Mouse (Mus musculus): Measurements from ENCODE around the gene Spsb3. TPM values are rescaled to one million over a fixed set of nuclear protein-coding genes. Genes with fewer than 3 reads are reported as not detected.

Gene Spsb3
- polyA plus RNA-seq, 1 experiment = 10.5 TPM

- H3K27ac ChIP-seq (ENCODE audit: insufficient read depth, low read length) = 0 out of 2 replicates have a peak overlapping the region, but pooled peaks have one; percentile 33
- H3K4me3 ChIP-seq (ENCODE audit: low read depth, low read length) = peak overlapping the region; percentile 91
- H3K9me3 ChIP-seq (replicated peaks; ENCODE audit: control insufficient read depth, insufficient read depth, low read length, poor library complexity, severe bottlenecking) = no peaks in the 10 kb centered on the region
- no peaks in the 10 kb centered on the region for H3K27me3 ChIP-seq (ENCODE audit: control insufficient read depth, insufficient read depth, low read length, poor library complexity, severe bottlenecking)
- H3K9ac ChIP-seq (ENCODE audit: low read depth, poor library complexity, severe bottlenecking) = peak overlapping the region; percentile 9
- no peak for TF ChIP-seq EP300 (IDR thresholded peaks at IDR 0.05; ENCODE audit: insufficient read depth, low read depth, low read length)
- no peak for TF ChIP-seq CTCF (IDR thresholded peaks at IDR 0.05; ENCODE audit: low read depth, low read length)
- TF ChIP-seq POLR2A (IDR thresholded peaks at IDR 0.05; ENCODE audit: insufficient read depth, low read length) = no peak
- no peaks in the 10 kb centered on the region for H3K4me1 ChIP-seq (ENCODE audit: control insufficient read depth, insufficient read depth, low read length)
- H3K36me3 ChIP-seq (ENCODE audit: control insufficient read depth, insufficient read depth, low read length, poor library complexity, severe bottlenecking) = peaks cover 6% of the 10 kb centered on the region
Observed at GRCm38 (mm10) chr17:24937266-24937665, 50.8 kb downstream of the Spsb3 start.

Other genes starting within 250 kb of the Spsb3 start
- gene Slc9a3r2, start 236.3 kb upstream of the Spsb3 start, polyA plus RNA-seq (2011; ENCODE audit: insufficient read depth, insufficient read length, low read depth, missing spikeins) = 10.3 and 13.5 TPM in 2 replicates
- 1.6 TPM in 1 of 2 replicates, not detected in the other for gene Npw, start 228.2 kb upstream of the Spsb3 start, polyA plus RNA-seq (2011; ENCODE audit: insufficient read depth, insufficient read length, low read depth, missing spikeins)
- gene Zfp598, start 217.0 kb upstream of the Spsb3 start, polyA plus RNA-seq (2011; ENCODE audit: insufficient read depth, insufficient read length, low read depth, missing spikeins) = 39.0 and 42.1 TPM in 2 replicates
- 8.1 and 8.9 TPM in 2 replicates for gene Syngr3, start 196.7 kb upstream of the Spsb3 start, polyA plus RNA-seq (2011; ENCODE audit: insufficient read depth, insufficient read length, low read depth, missing spikeins)
- 79.6 and 84.0 TPM in 2 replicates for gene Gfer, start 190.5 kb upstream of the Spsb3 start, polyA plus RNA-seq (2011; ENCODE audit: insufficient read depth, insufficient read length, low read depth, missing spikeins)
- 1.2 and 2.3 TPM in 2 replicates for gene Noxo1, start 190.4 kb upstream of the Spsb3 start, polyA plus RNA-seq (2011; ENCODE audit: insufficient read depth, insufficient read length, low read depth, missing spikeins)
- gene Tbl3, start 179.0 kb upstream of the Spsb3 start, polyA plus RNA-seq (2011; ENCODE audit: insufficient read depth, insufficient read length, low read depth, missing spikeins) = 43.3 and 44.4 TPM in 2 replicates
- not detected in 2 replicates for gene Rnf151, start 168.6 kb upstream of the Spsb3 start, polyA plus RNA-seq (2011; ENCODE audit: insufficient read depth, insufficient read length, low read depth, missing spikeins)
- gene Rps2, start 168.5 kb upstream of the Spsb3 start, polyA plus RNA-seq (2011; ENCODE audit: insufficient read depth, insufficient read length, low read depth, missing spikeins) = 1,670 and 1,851 TPM in 2 replicates
- gene Ndufb10, start 162.2 kb upstream of the Spsb3 start, polyA plus RNA-seq (2011; ENCODE audit: insufficient read depth, insufficient read length, low read depth, missing spikeins) = 88.7 and 90.9 TPM in 2 replicates
- 0.65 TPM in 1 of 2 replicates, not detected in the other for gene Rpl3l, start 158.8 kb upstream of the Spsb3 start, polyA plus RNA-seq (2011; ENCODE audit: insufficient read depth, insufficient read length, low read depth, missing spikeins)
- gene Msrb1, start 150.0 kb upstream of the Spsb3 start, polyA plus RNA-seq (2011; ENCODE audit: insufficient read depth, insufficient read length, low read depth, missing spikeins) = 27.8 and 34.5 TPM in 2 replicates
- 0.72 TPM in 1 of 2 replicates, not detected in the other for gene Hs3st6, start 133.7 kb upstream of the Spsb3 start, polyA plus RNA-seq (2011; ENCODE audit: insufficient read depth, insufficient read length, low read depth, missing spikeins)
- not detected in 2 replicates for gene Meiob, start 82.4 kb upstream of the Spsb3 start, polyA plus RNA-seq (2011; ENCODE audit: insufficient read depth, insufficient read length, low read depth, missing spikeins)
- gene Hagh, start 46.5 kb upstream of the Spsb3 start, polyA plus RNA-seq (2011; ENCODE audit: insufficient read depth, insufficient read length, low read depth, missing spikeins) = 26.9 and 30.2 TPM in 2 replicates
- gene Fahd1, start 36.3 kb upstream of the Spsb3 start, polyA plus RNA-seq (2011; ENCODE audit: insufficient read depth, insufficient read length, low read depth, missing spikeins) = 11.2 and 11.7 TPM in 2 replicates
- 3.0 and 3.8 TPM in 2 replicates for gene Igfals, start 20.6 kb upstream of the Spsb3 start, polyA plus RNA-seq (2011; ENCODE audit: insufficient read depth, insufficient read length, low read depth, missing spikeins)
- gene Nubp2, start 294 bp upstream of the Spsb3 start, polyA plus RNA-seq (2011; ENCODE audit: insufficient read depth, insufficient read length, low read depth, missing spikeins) = 29.8 and 39.0 TPM in 2 replicates
- 4.0 and 6.8 TPM in 2 replicates for gene Eme2, start 8.4 kb downstream of the Spsb3 start, polyA plus RNA-seq (2011; ENCODE audit: insufficient read depth, insufficient read length, low read depth, missing spikeins)
- 29.9 and 35.5 TPM in 2 replicates for gene Mrps34, start 8.5 kb downstream of the Spsb3 start, polyA plus RNA-seq (2011; ENCODE audit: insufficient read depth, insufficient read length, low read depth, missing spikeins)
- gene Nme3, start 9.9 kb downstream of the Spsb3 start, polyA plus RNA-seq (2011; ENCODE audit: insufficient read depth, insufficient read length, low read depth, missing spikeins) = 31.1 and 32.3 TPM in 2 replicates
- gene Mapk8ip3, start 50.3 kb downstream of the Spsb3 start, polyA plus RNA-seq (2011; ENCODE audit: insufficient read depth, insufficient read length, low read depth, missing spikeins) = 54.8 and 59.5 TPM in 2 replicates
- gene Jpt2, start 74.0 kb downstream of the Spsb3 start, polyA plus RNA-seq (2011; ENCODE audit: insufficient read depth, insufficient read length, low read depth, missing spikeins) = 220 and 226 TPM in 2 replicates
- 18.1 and 19.4 TPM in 2 replicates for gene Cramp1l, start 129.1 kb downstream of the Spsb3 start, polyA plus RNA-seq (2011; ENCODE audit: insufficient read depth, insufficient read length, low read depth, missing spikeins)
- gene Ift140, start 129.4 kb downstream of the Spsb3 start, polyA plus RNA-seq (2011; ENCODE audit: insufficient read depth, insufficient read length, low read depth, missing spikeins) = 24.2 and 32.6 TPM in 2 replicates
- gene Tmem204, start 196.9 kb downstream of the Spsb3 start, polyA plus RNA-seq (2011; ENCODE audit: insufficient read depth, insufficient read length, low read depth, missing spikeins) = 0.70 TPM in 1 of 2 replicates, not detected in the other
- gene Telo2, start 229.3 kb downstream of the Spsb3 start, polyA plus RNA-seq (2011; ENCODE audit: insufficient read depth, insufficient read length, low read depth, missing spikeins) = 17.1 and 18.3 TPM in 2 replicates
- not detected in 2 replicates for gene Ptx4, start 234.1 kb downstream of the Spsb3 start, polyA plus RNA-seq (2011; ENCODE audit: insufficient read depth, insufficient read length, low read depth, missing spikeins)
- 16.0 and 20.9 TPM in 2 replicates for gene Clcn7, start 246.7 kb downstream of the Spsb3 start, polyA plus RNA-seq (2011; ENCODE audit: insufficient read depth, insufficient read length, low read depth, missing spikeins)